Mouse (Mus musculus): ENCODE measurements at regions not wholly inside any gene's neighbourhood (a gene's known extent, or its start where the extent isn't known, plus 50 kb on each side); places are given as distances from the start of the nearest gene placed in this dataset.
"Not testable (repeated sequence)": the region's sequence is repeated elsewhere in the genome, so short reads cannot be mapped to it uniquely, and the experiment has no call there.

GRCm38 (mm10) chr12:9760818-9761217 lies 190.9 kb downstream of the Osr1 start:
- ATAC-seq (ENCODE audit: low FRiP score) = no peak
- no peaks in the 10 kb centered on the region for H3K9me3 ChIP-seq (replicated peaks)
- no peaks in the 10 kb centered on the region for H3K36me3 ChIP-seq
- H3K27me3 ChIP-seq (replicated peaks) = no peaks in the 10 kb centered on the region
- H3K4me2 ChIP-seq = no peak overlapping the region
- H3K4me3 ChIP-seq (replicated peaks) = no peak overlapping the region
- H3K4me1 ChIP-seq = no peaks in the 10 kb centered on the region
- 54% methylated on average over 5 of the region's 5 CpGs for WGBS
- no peak overlapping the region for H3K9ac ChIP-seq (replicated peaks)
- no peak overlapping the region for H3K27ac ChIP-seq (replicated peaks)

DNA sequence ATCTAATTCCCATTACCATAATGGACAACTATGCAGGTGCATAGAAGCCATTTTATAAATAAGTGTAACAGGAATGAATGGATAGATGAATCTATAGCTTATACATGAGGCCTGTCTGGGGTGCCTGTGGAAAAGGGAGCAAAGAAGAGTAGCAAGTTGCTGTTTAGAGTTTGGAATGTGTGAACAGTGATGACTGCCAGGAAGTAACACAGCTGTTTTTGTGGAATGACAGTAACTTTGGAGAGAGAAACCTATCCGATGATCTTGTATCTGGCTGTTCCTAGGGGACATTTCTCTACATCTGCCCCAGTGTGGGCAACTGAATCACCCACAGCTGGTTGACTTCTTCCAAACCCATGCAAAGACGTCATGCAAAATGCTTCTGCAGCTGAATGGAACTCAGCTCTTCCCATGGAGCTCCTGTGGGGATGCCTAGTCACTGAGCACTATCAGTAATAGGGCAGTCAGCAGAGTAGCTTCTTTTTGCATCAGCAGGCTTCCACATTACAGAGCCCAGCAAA lies 192.4 kb downstream of the Osr1 start:
- not testable (repeated sequence) for H3K4me3 ChIP-seq (replicated peaks); ATAC-seq (ENCODE audit: low FRiP score); H3K9ac ChIP-seq (replicated peaks); H3K27ac ChIP-seq (replicated peaks); H3K27me3 ChIP-seq (replicated peaks); H3K4me1 ChIP-seq; H3K4me2 ChIP-seq; H3K9me3 ChIP-seq (replicated peaks); H3K36me3 ChIP-seq
- 73% methylated on average over 2 of the region's 2 CpGs for WGBS

DNA sequence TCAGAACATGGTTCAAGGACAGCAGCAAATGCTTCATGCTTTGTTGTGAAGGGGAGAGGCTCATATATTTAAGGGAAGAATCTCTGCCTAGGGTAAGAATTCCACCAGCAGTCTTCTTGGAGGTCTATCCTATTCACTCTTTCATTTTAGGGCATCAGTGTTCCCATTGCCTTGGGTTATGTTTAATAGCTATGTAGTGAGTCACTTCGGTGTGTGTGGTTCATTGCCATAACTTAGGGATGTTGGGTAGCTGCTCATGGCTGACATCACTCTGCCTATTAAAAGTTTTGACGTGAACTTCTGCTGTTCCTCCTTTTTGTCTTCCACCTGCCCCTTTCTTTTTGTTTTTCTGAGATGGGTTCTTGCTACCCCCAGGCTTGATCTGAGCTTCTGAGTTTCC lies 192.9 kb downstream of the Osr1 start:
- Histone ChIP-seq H3K27me3 (replicated peaks) (no peaks in the 10 kb centered on the region), H3K9me3 (replicated peaks) (no peaks in the 10 kb centered on the region), H3K9ac (replicated peaks) (no peak overlapping the region), H3K27ac (replicated peaks) (no peak overlapping the region), H3K4me2 (no peak overlapping the region), H3K4me3 (replicated peaks) (no peak overlapping the region), H3K36me3 (no peaks in the 10 kb centered on the region), H3K4me1 (no peaks in the 10 kb centered on the region)
- 99% methylated on average over 2 of the region's 2 CpGs for WGBS
- no peak for ATAC-seq (ENCODE audit: low FRiP score)

- H3K9ac ChIP-seq (replicated peaks) = no peak overlapping the region
- H3K4me1 ChIP-seq = no peaks in the 10 kb centered on the region
- no peak for ATAC-seq (ENCODE audit: low FRiP score)
- no peak overlapping the region for H3K4me3 ChIP-seq (replicated peaks)
- no peaks in the 10 kb centered on the region for H3K27me3 ChIP-seq (replicated peaks)
- no peak overlapping the region for H3K27ac ChIP-seq (replicated peaks)
- H3K9me3 ChIP-seq (replicated peaks) = no peaks in the 10 kb centered on the region
- WGBS = 86% methylated on average over 4 of the region's 4 CpGs
- no peak overlapping the region for H3K4me2 ChIP-seq
- H3K36me3 ChIP-seq = no peaks in the 10 kb centered on the region
Measured at GRCm38 (mm10) chr12:9770908-9771307, 201.0 kb downstream of the Osr1 start.

DNA sequence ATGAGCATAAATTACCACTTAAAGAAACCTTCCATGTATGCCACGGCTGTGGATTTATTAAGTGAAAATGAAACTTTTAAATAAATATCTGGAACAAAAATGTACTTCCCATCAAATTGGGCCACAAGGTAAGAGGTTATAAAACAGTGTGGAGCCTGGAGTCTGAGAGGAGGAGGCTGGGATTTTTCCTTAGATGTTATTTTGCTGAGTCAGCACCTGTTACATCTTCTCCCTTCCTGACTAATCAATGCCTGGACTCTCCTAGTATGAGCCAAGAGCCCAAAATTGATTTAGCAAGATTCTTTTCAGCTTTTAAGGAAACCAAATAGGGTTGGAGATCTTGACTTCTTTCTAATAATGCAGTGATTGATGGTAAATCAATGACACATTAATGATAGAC lies 203.0 kb downstream of the Osr1 start:
- 82% methylated on average over 1 of the region's 1 CpGs for WGBS
- no peaks in the 10 kb centered on the region for H3K9me3 ChIP-seq (replicated peaks)

GRCm38 (mm10) chr12:9802284-9802683 lies 232.4 kb downstream of the Osr1 start:
- no peak for ATAC-seq (ENCODE audit: low FRiP score)
- Histone ChIP-seq H3K36me3 (no peaks in the 10 kb centered on the region), H3K4me3 (replicated peaks) (no peak overlapping the region), H3K4me1 (no peaks in the 10 kb centered on the region), H3K27me3 (replicated peaks) (no peaks in the 10 kb centered on the region), H3K27ac (replicated peaks) (no peak overlapping the region), H3K9me3 (replicated peaks) (no peaks in the 10 kb centered on the region), H3K9ac (replicated peaks) (no peak overlapping the region), H3K4me2 (no peak overlapping the region)
- 84% methylated on average over 3 of the region's 3 CpGs for WGBS

More for the DNA sequence above, 203.0 kb downstream of the Osr1 start:
- Histone ChIP-seq H3K4me1 (no peaks in the 10 kb centered on the region), H3K27me3 (replicated peaks) (no peaks in the 10 kb centered on the region), H3K4me2 (no peak overlapping the region), H3K4me3 (replicated peaks) (no peak overlapping the region), H3K27ac (replicated peaks) (no peak overlapping the region), H3K9ac (replicated peaks) (no peak overlapping the region), H3K36me3 (no peaks in the 10 kb centered on the region)
- no peak for ATAC-seq (ENCODE audit: low FRiP score)

GRCm38 (mm10) chr12:9807406-9807805 lies 237.5 kb downstream of the Osr1 start:
- Histone ChIP-seq H3K4me2 (no peak overlapping the region), H3K9me3 (replicated peaks) (no peaks in the 10 kb centered on the region), H3K4me1 (no peaks in the 10 kb centered on the region), H3K4me3 (replicated peaks) (no peak overlapping the region), H3K9ac (replicated peaks) (no peak overlapping the region), H3K27me3 (replicated peaks) (no peaks in the 10 kb centered on the region), H3K36me3 (no peaks in the 10 kb centered on the region), H3K27ac (replicated peaks) (no peak overlapping the region)
- no peak for ATAC-seq (ENCODE audit: low FRiP score)
- 76% methylated on average over 1 of the region's 1 CpGs for WGBS

DNA sequence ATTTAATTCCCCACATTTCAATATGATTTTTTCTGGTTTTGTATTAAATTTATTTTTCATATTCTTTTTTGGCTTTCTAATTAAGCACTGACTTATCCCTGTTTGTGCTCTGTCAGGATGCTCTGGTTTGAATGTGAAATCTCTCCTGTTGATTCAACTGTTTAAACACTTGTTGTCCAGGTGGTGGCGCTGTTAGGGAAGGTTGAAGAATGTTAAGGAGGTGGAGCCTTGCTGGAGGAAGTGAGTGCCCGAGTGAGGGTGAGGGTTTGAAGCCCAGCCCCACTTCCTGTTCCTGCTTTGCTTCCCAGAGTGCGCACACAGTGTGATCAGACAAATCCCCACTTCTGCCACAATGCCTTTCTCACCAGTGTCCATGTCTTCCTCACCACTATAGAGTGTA lies 263.4 kb downstream of the Osr1 start:
- H3K9ac ChIP-seq (replicated peaks) = no peak overlapping the region
- no peak overlapping the region for H3K27ac ChIP-seq (replicated peaks)
- WGBS = 62% methylated on average over 3 of the region's 3 CpGs
- H3K36me3 ChIP-seq = no peaks in the 10 kb centered on the region
- ATAC-seq (ENCODE audit: low FRiP score) = no peak
- H3K4me2 ChIP-seq = no peak overlapping the region
- H3K27me3 ChIP-seq (replicated peaks) = no peaks in the 10 kb centered on the region
- no peaks in the 10 kb centered on the region for H3K4me1 ChIP-seq
- no peaks in the 10 kb centered on the region for H3K9me3 ChIP-seq (replicated peaks)
- H3K4me3 ChIP-seq (replicated peaks) = no peak overlapping the region

- Histone ChIP-seq H3K27me3 (replicated peaks) (no peaks in the 10 kb centered on the region), H3K4me1 (no peaks in the 10 kb centered on the region), H3K4me3 (replicated peaks) (no peak overlapping the region), H3K4me2 (no peak overlapping the region), H3K27ac (replicated peaks) (no peak overlapping the region), H3K9ac (replicated peaks) (no peak overlapping the region), H3K9me3 (replicated peaks) (no peaks in the 10 kb centered on the region), H3K36me3 (no peaks in the 10 kb centered on the region)
- no peak for ATAC-seq (ENCODE audit: low FRiP score)
- 80% methylated on average over 5 of the region's 5 CpGs for WGBS
Measured at GRCm38 (mm10) chr12:9839198-9839845, 269.4 kb downstream of the Osr1 start.

DNA sequence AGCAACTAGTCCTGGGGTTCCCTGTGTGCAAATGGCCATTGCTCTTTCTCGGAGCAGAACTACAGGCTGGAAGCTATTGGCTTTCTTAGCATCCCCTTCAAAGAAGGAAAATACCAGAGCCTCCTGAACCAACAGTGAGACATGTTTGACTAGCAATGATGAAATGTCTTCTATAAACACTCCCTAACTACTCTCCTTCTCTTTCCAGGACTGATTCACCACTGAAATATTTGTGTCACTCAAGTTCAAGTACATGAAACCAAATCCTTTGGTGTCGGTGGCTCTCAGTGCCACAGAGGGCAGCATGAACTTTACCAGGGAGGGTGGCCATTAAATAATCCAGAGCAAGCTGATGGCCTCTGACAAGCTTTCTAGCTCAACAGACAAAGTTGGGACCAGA lies 270.0 kb downstream of the Osr1 start:
- ATAC-seq (ENCODE audit: low FRiP score) = no peak
- Histone ChIP-seq H3K27me3 (replicated peaks) (no peaks in the 10 kb centered on the region), H3K4me2 (no peak overlapping the region), H3K36me3 (no peaks in the 10 kb centered on the region), H3K4me1 (no peaks in the 10 kb centered on the region), H3K9ac (replicated peaks) (no peak overlapping the region), H3K9me3 (replicated peaks) (no peaks in the 10 kb centered on the region), H3K27ac (replicated peaks) (no peak overlapping the region), H3K4me3 (replicated peaks) (no peak overlapping the region)
- 84% methylated on average over 2 of the region's 2 CpGs for WGBS

DNA sequence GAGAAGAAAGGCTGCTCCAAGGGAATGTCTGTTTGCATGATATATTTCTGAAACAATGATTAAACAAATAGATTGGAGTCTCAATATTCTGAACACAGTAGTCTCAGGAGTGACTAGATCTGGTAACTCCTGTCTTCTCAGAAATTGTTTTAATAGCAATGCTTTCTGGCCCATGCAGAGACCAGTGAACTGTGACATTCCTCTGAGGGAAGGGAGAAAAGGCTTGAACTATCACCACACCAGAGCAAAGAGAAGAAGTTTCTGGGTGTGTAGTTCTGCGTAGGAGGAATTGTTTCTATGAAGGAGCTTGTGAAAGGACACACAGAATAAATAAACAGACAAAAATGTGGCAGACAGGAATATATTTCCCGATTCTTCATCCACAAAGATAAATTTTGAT lies 277.1 kb downstream of the Osr1 start:
- H3K9ac ChIP-seq (replicated peaks) = no peak overlapping the region
- no peak overlapping the region for H3K4me2 ChIP-seq
- H3K9me3 ChIP-seq (replicated peaks) = no peaks in the 10 kb centered on the region
- ATAC-seq (ENCODE audit: low FRiP score) = no peak
- H3K4me1 ChIP-seq = no peaks in the 10 kb centered on the region
- H3K36me3 ChIP-seq = no peaks in the 10 kb centered on the region
- H3K27me3 ChIP-seq (replicated peaks) = no peaks in the 10 kb centered on the region
- H3K27ac ChIP-seq (replicated peaks) = no peak overlapping the region
- H3K4me3 ChIP-seq (replicated peaks) = no peak overlapping the region
- 85% methylated on average over 2 of the region's 2 CpGs for WGBS

DNA sequence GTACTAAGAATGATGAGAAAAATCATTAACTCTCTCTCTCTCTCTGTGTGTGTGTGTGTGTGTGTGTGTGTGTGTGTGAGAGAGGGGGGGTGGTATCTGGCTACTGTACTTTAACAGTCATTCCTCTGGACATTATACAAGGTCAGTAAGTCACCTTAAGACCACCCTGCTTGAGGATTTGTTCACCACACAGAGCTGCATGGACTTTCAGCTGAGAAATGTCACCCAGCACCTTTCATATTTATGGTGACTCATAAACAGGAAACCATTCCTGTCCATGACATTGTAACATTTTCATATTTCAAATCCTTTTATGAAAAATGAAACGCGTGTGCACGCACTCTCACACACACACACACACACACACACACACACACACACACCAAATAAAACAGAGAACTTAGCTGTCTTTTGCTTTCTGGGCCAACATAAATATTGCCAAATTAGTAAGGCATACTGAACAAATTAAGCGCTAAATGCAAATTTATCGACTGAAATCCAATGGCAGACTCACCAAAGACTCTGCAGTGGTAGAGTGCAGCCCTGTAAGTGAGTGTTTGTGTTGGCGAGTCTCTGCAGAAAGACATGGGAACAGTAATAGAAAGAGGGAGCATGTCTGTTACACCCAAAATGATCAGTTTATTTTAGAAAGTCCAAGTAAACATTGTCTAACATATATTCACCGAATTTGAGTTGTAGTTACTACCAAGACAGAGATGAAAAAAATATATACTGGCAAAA lies 277.7 kb downstream of the Osr1 start:
- no peak overlapping the region for H3K9ac ChIP-seq (replicated peaks)
- no peaks in the 10 kb centered on the region for H3K4me1 ChIP-seq
- WGBS = 81% methylated on average over 7 of the region's 7 CpGs
- H3K4me3 ChIP-seq (replicated peaks) = no peak overlapping the region
- no peaks in the 10 kb centered on the region for H3K36me3 ChIP-seq
- ATAC-seq (ENCODE audit: low FRiP score) = no peak
- H3K27ac ChIP-seq (replicated peaks) = no peak overlapping the region
- H3K4me2 ChIP-seq = no peak overlapping the region
- no peaks in the 10 kb centered on the region for H3K27me3 ChIP-seq (replicated peaks)
- no peaks in the 10 kb centered on the region for H3K9me3 ChIP-seq (replicated peaks)
